Mouse (Mus musculus): ENCODE measurements around the gene Olfr78.

DNA sequence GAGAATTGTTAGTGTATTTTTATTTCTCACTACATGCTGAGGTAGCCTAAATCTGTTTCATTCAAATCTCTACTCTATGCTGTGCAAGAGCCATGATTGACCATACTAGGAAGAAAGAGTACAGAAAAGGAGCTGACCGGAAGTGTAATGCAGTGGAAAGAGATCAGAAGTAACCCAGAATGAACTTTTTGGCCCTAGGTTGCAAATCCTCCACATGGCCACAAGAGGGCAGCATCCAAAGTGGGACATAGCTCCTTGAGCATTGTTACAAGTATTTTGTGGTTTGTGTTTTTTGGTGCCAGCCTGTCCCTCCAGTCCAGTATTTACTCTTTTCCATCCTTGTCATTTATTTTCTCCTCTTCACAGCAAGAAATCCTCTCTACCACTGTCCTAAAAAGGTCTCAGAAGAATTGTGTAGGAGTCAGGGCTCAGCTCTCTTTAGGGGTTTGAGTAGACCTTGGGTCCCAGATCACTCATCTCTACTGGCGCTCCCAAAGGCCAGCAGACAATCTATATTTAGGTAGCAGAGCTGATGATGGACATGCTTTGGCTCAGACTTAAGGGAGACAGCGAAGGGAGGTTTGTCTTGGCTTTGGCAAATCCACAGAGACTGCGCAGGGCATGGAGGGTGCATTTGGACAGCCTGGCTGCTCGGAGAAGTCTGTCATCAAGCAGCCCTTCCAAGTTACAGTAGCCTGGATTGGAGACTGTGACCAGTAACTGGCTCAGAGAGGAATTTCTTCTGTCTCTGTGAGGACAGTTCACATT lies 63.7 kb downstream of the Olfr78 start, which contains the start of gene Olfr557:
- TF ChIP-seq CTCF (IDR thresholded peaks at IDR 0.05; ENCODE audit: low read depth) (peak; percentile 89), EP300 (optimal IDR thresholded peaks at IDR 0.05) (no peak)

Data from stomach, postnatal 0 days (tissue).